Mouse (Mus musculus) thymus, adult 2 months (tissue): ENCODE results near the gene Pthlh. TPM values are rescaled to one million over a fixed set of nuclear protein-coding genes. Genes with fewer than 3 reads are reported as not detected.

Experiments
- DNase-seq: peaks from one replicate; pipeline ENCODE4 v3.0.0; 2021
- H3K27ac ChIP-seq: fragments of 200-500 bp; 2 replicates; pipeline ENCODE4 v1.5.1; 2012; ENCODE audit warnings: low read length, control low read depth; ENCODE audit not compliant: control insufficient read depth, insufficient read depth
- H3K27me3 ChIP-seq: fragments of 200-500 bp; 2 replicates; pipeline ENCODE4 v1.6.1; 2012; ENCODE audit warnings: mild to moderate bottlenecking, low read length, moderate library complexity, mixed read lengths; ENCODE audit not compliant: control insufficient read depth, insufficient read depth
- H3K36me3 ChIP-seq: fragments of 200-500 bp; 2 replicates; pipeline ENCODE4 v1.6.1; 2012; ENCODE audit warnings: mild to moderate bottlenecking, low read length, moderate library complexity; ENCODE audit not compliant: control insufficient read depth, insufficient read depth
- H3K4me1 ChIP-seq: fragments of 200-500 bp; replicated peaks from 2 replicates; pipeline ENCODE4 v1.6.1; 2012; ENCODE audit warnings: low read length; ENCODE audit not compliant: control insufficient read depth, insufficient read depth
- H3K4me3 ChIP-seq: fragments of 200-500 bp; 2 replicates; pipeline ENCODE4 v1.5.1; 2012; ENCODE audit warnings: mild to moderate bottlenecking, low read length, control low read depth, moderate library complexity; ENCODE audit not compliant: control insufficient read depth, insufficient read depth
- CTCF ChIP-seq: fragments of 200-500 bp; IDR thresholded peaks from 2 replicates; pipeline ENCODE4 v1.5.1; 2012; ENCODE audit warnings: mild to moderate bottlenecking, control low read depth, low read length, moderate library complexity, borderline replicate concordance; ENCODE audit not compliant: control insufficient read depth, poor library complexity, insufficient read depth; ENCODE audit errors: extremely low read depth
- POLR2A ChIP-seq: fragments of 200-500 bp; IDR thresholded peaks from 2 replicates; pipeline ENCODE4 v1.6.1; 2012; ENCODE audit warnings: mild to moderate bottlenecking, low read length, control low read depth, moderate library complexity; ENCODE audit not compliant: control insufficient read depth, poor library complexity, insufficient read depth; ENCODE audit errors: extremely low read depth
- WGBS: fragments of 180-500 bp; shearing (Covaris S2); methylation state at CpG from one replicate; pipeline ENCODE4 v1.1.7; 2018; 5-methylcytosine and 5-hydroxymethylcytosine counted together
- polyA plus RNA-seq: library from polyadenylated mRNA; depleted of rRNA; stranded (reverse); fragments of >200 nt; gene quantifications from 2 replicates; pipeline ENCODE4 v1.2.3, GENCODE M21; 2012

Pthlh gene
- polyA plus RNA-seq, 1 experiment = 3.3 TPM

DNA sequence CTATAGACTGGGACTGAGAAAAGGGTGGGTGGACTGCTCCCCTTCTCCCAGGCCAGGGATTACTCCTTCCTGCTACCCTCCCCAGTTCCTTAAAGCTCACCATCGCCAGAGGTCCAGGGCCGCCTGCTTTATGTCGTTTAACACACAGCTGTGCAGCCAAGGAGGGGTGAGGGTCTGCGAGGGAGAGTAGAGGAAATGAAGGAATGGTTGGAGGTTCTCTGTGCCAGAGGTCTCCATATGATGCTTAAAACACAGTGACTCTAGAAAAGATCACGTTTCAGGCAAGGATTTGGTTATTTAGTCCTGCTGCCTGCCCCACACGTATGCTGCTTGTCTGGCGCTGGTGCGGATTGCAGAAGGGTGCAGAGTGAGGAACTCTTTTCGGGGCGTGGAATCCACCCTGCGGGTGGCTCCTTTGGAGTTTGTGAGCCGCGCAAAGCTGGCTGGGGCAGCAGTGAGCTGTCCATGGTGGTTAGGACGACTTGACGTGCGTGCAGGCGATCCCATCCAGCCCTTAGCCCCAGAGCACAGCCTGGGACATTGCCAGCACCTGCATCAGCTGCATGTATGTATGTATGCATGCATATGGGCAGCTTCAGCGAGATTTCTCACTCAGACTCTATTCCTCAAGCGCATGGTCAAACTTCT, 4.3 kb upstream of the Pthlh start:
- peaks cover 6% of the 10 kb centered on the region; the same call in 1 of the 2 replicates for H3K27me3 ChIP-seq
- H3K4me3 ChIP-seq = no peak overlapping the region
- no peaks in the 10 kb centered on the region; the same call in 1 of the 2 replicates for H3K4me1 ChIP-seq
- no peak for DNase-seq
- no peaks in the 10 kb centered on the region for H3K36me3 ChIP-seq
- H3K27ac ChIP-seq = no peak overlapping the region
- 8% methylated on average over 19 of the region's 19 CpGs for WGBS
- TF ChIP-seq CTCF = no peak
- TF ChIP-seq POLR2A = no peak

DNA sequence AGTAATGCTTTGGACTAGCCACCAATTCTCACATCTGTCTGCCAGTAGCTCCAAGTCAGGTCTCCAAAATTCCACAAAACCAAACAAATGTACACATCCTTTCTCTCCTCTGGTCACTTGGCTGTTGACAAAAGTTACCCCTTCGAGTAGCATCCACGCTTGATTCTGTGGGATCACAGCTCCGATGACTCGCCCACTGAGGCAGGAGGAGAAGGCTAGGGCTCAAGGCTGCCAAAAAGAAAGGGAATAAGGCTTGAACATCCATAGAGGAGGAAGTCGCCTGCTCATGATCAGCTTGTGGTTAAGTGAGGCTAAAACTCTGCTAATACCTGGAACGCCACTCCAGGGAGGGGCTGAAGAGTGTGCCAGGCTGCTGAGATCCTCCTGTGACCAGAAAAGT, 2.5 kb upstream of the Pthlh start:
- DNase-seq = no peak
- Histone ChIP-seq H3K4me1 (no peaks in the 10 kb centered on the region; the same call in 1 of the 2 replicates), H3K27me3 (peaks cover 9% of the 10 kb centered on the region; the same call in 1 of the 2 replicates), H3K36me3 (no peaks in the 10 kb centered on the region), H3K27ac (no peak overlapping the region), H3K4me3 (no peak overlapping the region)
- 70% methylated on average over 6 of the region's 6 CpGs for WGBS
- TF ChIP-seq CTCF (no peak), POLR2A (no peak)

DNA sequence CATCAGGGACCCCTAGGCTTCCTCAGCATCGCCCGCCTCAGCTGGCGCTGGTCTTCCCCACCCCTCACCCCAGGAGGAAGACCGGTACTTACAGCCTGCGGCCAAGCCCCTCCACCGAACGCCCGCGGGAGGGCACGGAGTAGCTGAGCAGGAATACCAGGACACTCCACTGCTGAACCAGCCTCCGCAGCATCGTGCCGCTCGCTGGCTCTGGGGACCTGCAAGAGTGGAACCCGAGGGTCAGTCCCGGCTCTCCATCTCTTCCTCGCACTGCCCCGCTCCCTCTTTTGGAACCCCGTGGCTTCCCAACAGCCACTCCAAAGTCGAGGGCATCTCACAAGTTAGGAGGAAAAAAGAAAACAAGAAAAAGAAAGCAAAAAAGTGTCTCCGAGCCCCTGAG, 805 bp downstream of the Pthlh start:
- peak overlapping the region; percentile 14; the same call in 1 of the 2 replicates for H3K4me3 ChIP-seq
- peaks cover 9% of the 10 kb centered on the region; the same call in 1 of the 2 replicates for H3K27me3 ChIP-seq
- 7% methylated on average over 21 of the region's 21 CpGs for WGBS
- H3K27ac ChIP-seq = no peak overlapping the region
- no peaks in the 10 kb centered on the region for H3K36me3 ChIP-seq
- TF ChIP-seq POLR2A (no peak), CTCF (no peak)
- no peaks in the 10 kb centered on the region; the same call in 1 of the 2 replicates for H3K4me1 ChIP-seq
- DNase-seq = no peak

DNA sequence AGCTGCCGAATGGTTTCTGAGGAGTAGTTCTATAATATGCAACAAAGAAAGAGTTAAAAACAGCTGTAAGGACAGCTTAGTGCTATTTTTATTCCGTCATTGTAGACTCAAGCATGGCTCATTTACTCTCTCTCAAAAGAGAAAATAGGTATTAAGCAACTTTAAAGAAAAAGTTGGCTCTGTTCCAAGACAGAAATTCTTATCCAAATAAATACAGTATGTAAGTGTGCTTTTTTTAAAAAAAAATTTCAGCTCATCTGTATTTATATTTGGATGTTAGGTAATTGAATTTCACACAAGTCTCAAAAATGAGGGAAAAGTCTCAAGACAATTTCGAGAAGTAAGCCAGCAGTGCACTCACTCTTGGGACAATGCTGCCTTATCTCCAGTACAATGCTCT, 2.4 kb downstream of the Pthlh start:
- peaks cover 9% of the 10 kb centered on the region; the same call in 1 of the 2 replicates for H3K27me3 ChIP-seq
- H3K27ac ChIP-seq = no peak overlapping the region
- TF ChIP-seq CTCF (no peak), POLR2A (no peak)
- no peak for DNase-seq
- no peaks in the 10 kb centered on the region; the same call in 1 of the 2 replicates for H3K4me1 ChIP-seq
- no peak overlapping the region for H3K4me3 ChIP-seq
- no peaks in the 10 kb centered on the region for H3K36me3 ChIP-seq
- 67% methylated on average over 3 of the region's 3 CpGs for WGBS

DNA sequence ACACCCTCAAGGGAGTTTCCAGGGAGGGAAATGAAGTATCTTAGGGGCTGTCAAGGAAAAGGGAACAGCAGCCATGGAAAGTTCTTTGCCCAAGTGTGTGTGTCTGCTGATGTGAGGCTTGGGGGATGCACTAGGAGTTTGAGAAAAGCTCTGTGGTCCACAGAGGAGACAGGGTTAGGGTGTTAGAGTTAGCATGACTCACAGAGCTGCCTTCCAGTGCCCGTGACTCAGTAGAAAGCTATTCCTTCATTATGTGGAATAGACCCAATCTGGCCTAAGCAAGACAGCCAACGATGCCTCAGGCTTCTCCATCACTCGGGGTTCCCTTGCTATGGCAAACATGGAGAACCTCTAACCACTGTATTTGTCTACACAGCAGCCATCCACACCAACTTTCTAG, 3.2 kb downstream of the Pthlh start:
- no peak for DNase-seq
- no peak for TF ChIP-seq CTCF
- no peak overlapping the region for H3K4me3 ChIP-seq
- H3K36me3 ChIP-seq = no peaks in the 10 kb centered on the region
- H3K27me3 ChIP-seq = peaks cover 9% of the 10 kb centered on the region; the same call in 1 of the 2 replicates
- WGBS = 76% methylated on average over 3 of the region's 3 CpGs
- no peak overlapping the region for H3K27ac ChIP-seq
- H3K4me1 ChIP-seq = no peaks in the 10 kb centered on the region; the same call in 1 of the 2 replicates

DNA sequence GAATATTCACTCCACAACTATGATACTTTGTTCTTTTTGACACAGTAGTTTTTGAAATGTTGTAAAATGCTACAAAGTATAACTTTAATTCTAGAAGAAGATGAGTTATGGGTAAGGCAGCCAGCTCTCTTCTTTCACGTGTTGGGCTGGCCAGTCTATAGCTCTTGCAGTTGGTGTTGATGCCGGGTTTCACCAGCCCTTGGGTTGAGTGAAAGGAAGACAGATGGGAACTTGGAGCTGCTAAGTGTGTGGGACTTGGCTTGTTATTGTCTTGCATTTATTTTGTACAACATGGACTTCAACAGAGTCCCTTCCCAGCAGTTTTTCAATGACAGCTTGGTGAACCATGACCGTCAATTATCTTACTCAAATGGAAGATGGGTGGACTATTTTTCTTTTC, 16.2 kb downstream of the Pthlh start:
- no peaks in the 10 kb centered on the region for H3K36me3 ChIP-seq
- no peak overlapping the region for H3K4me3 ChIP-seq
- TF ChIP-seq CTCF = no peak
- TF ChIP-seq POLR2A = no peak
- WGBS = 94% methylated on average over 3 of the region's 3 CpGs
- no peak for DNase-seq
- H3K4me1 ChIP-seq = no peaks in the 10 kb centered on the region
- H3K27me3 ChIP-seq = no peaks in the 10 kb centered on the region
- no peak overlapping the region for H3K27ac ChIP-seq

DNA sequence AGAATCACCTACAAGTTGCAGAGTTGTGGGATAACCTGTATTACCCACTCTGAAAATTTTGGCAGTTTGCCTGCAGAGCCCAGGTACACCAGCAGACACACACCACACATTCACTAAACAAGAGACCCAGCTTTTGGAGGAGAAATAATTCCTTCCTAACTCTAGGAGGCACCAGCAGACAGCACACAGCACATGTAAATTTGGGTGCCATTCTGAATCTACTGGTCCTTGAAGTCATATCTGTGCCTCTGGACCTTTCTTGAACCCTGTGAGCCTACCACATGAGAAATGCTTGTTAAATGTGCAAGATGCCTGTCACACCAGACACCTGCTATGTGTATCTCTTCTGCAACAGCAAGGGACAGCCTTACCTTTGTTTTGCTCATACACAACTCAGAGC, 19.7 kb downstream of the Pthlh start:
- H3K4me1 ChIP-seq = no peaks in the 10 kb centered on the region
- no peak overlapping the region for H3K27ac ChIP-seq
- H3K27me3 ChIP-seq = no peaks in the 10 kb centered on the region
- DNase-seq = no peak
- no peak overlapping the region for H3K4me3 ChIP-seq
- H3K36me3 ChIP-seq = no peaks in the 10 kb centered on the region
- TF ChIP-seq CTCF (no peak), POLR2A (no peak)
